Mouse (Mus musculus): ENCODE results near the gene Wbp1l. TPM values are rescaled to one million over a fixed set of nuclear protein-coding genes. Genes with fewer than 3 reads are reported as not detected.

Gene Wbp1l
- polyA plus RNA-seq (2014; fragmentation: Illumina TruSeq; extraction: RNeasy Lipid Tissue Mini Kit (QIAGEN cat#74804); ENCODE audit: low read depth, low replicate concordance), result 28.1 TPM

GRCm38 (mm10) chr19:46598720-46599252 lies at the start of gene Wbp1l:
Gene Wbp1l, plus strand, starts transcription at chr19:46599084.

GRCm38 (mm10) chr19:46572951-46573937 lies 25.6 kb upstream of the Wbp1l start, which contains the start of the genes Arl3 and Sfxn2:
Gene Arl3, minus strand, starts transcription at chr19:46573198.
Gene Sfxn2, plus strand, starts transcription at chr19:46573365.

GRCm38 (mm10) chr19:46672766-46673418 lies 74.0 kb downstream of the Wbp1l start, which contains the start of gene Cyp17a1:
Gene Cyp17a1, minus strand, starts transcription at chr19:46673172.

GRCm38 (mm10) chr19:46689460-46690372 lies 90.8 kb downstream of the Wbp1l start, which contains the start of gene Borcs7:
Gene Borcs7, plus strand, starts transcription at chr19:46689906.

Other genes with a start within 250 kb of the Wbp1l start
- gene 2310034G01Rik, start 248.8 kb upstream of the Wbp1l start, polyA plus RNA-seq (2014; fragmentation: Illumina TruSeq; extraction: RNeasy Lipid Tissue Mini Kit (QIAGEN cat#74804); ENCODE audit: low read depth, low replicate concordance), result not detected
- gene Actr1a, start 203.3 kb upstream of the Wbp1l start, polyA plus RNA-seq (2014; fragmentation: Illumina TruSeq; extraction: RNeasy Lipid Tissue Mini Kit (QIAGEN cat#74804); ENCODE audit: low read depth, low replicate concordance), result 17.6 TPM
- 0.93 TPM for gene Sufu, start 202.2 kb upstream of the Wbp1l start, polyA plus RNA-seq (2014; fragmentation: Illumina TruSeq; extraction: RNeasy Lipid Tissue Mini Kit (QIAGEN cat#74804); ENCODE audit: low read depth, low replicate concordance)
- gene Trim8, start 97.4 kb upstream of the Wbp1l start, polyA plus RNA-seq (2014; fragmentation: Illumina TruSeq; extraction: RNeasy Lipid Tissue Mini Kit (QIAGEN cat#74804); ENCODE audit: low read depth, low replicate concordance), result 2.7 TPM
- 20.6 TPM for gene Arl3, start 25.9 kb upstream of the Wbp1l start, polyA plus RNA-seq (2014; fragmentation: Illumina TruSeq; extraction: RNeasy Lipid Tissue Mini Kit (QIAGEN cat#74804); ENCODE audit: low read depth, low replicate concordance)
- gene Sfxn2, start 25.7 kb upstream of the Wbp1l start, polyA plus RNA-seq (2014; fragmentation: Illumina TruSeq; extraction: RNeasy Lipid Tissue Mini Kit (QIAGEN cat#74804); ENCODE audit: low read depth, low replicate concordance), result 31.0 TPM
- 131 TPM for gene Cyp17a1, start 74.1 kb downstream of the Wbp1l start, polyA plus RNA-seq (2014; fragmentation: Illumina TruSeq; extraction: RNeasy Lipid Tissue Mini Kit (QIAGEN cat#74804); ENCODE audit: low read depth, low replicate concordance)
- 15.0 TPM for gene Borcs7, start 90.8 kb downstream of the Wbp1l start, polyA plus RNA-seq (2014; fragmentation: Illumina TruSeq; extraction: RNeasy Lipid Tissue Mini Kit (QIAGEN cat#74804); ENCODE audit: low read depth, low replicate concordance)
- 36.4 TPM for gene As3mt, start 108.4 kb downstream of the Wbp1l start, polyA plus RNA-seq (2014; fragmentation: Illumina TruSeq; extraction: RNeasy Lipid Tissue Mini Kit (QIAGEN cat#74804); ENCODE audit: low read depth, low replicate concordance)
- gene Cnnm2, start 162.5 kb downstream of the Wbp1l start, polyA plus RNA-seq (2014; fragmentation: Illumina TruSeq; extraction: RNeasy Lipid Tissue Mini Kit (QIAGEN cat#74804); ENCODE audit: low read depth, low replicate concordance), result 1.3 TPM